Mouse (Mus musculus) cortical plate, adult 2 months (tissue): ENCODE results near the gene En1. TPM values are rescaled to one million over a fixed set of nuclear protein-coding genes. Genes with fewer than 3 reads are reported as not detected.

Source experiments
- H3K27ac ChIP-seq: fragments of 200-500 bp; 2 replicates; pipeline ENCODE4 v1.5.1; 2012; ENCODE audit warnings: low read length, control low read depth, inconsistent platforms; ENCODE audit not compliant: insufficient read depth
- H3K4me1 ChIP-seq: fragments of 200-500 bp; 2 replicates; pipeline ENCODE4 v1.6.1; 2011; ENCODE audit warnings: low read length; ENCODE audit not compliant: control insufficient read depth, insufficient read depth
- H3K4me3 ChIP-seq: fragments of 200-500 bp; 2 replicates; pipeline ENCODE4 v1.5.1; 2011; ENCODE audit warnings: mild to moderate bottlenecking, low read length, control low read depth; ENCODE audit not compliant: insufficient read depth
- CTCF ChIP-seq: fragments of 200-500 bp; IDR thresholded peaks from 2 replicates; pipeline ENCODE4 v1.5.1; 2011; ENCODE audit warnings: mild to moderate bottlenecking, control low read depth, low read length; ENCODE audit not compliant: insufficient read depth; ENCODE audit errors: extremely low read depth
- POLR2A ChIP-seq: fragments of 200-500 bp; IDR thresholded peaks from 2 replicates; pipeline ENCODE4 v1.6.1; 2011; ENCODE audit warnings: mild to moderate bottlenecking, low read length, control low read depth; ENCODE audit not compliant: insufficient read depth; ENCODE audit errors: extremely low read depth
- polyA plus RNA-seq: library from polyadenylated mRNA; depleted of rRNA; stranded (reverse); fragments of >200 nt; gene quantifications from 2 replicates; pipeline ENCODE4 v1.2.3, GENCODE M21; 2012

En1 gene
- polyA plus RNA-seq, 1 experiment, result not detected

DNA sequence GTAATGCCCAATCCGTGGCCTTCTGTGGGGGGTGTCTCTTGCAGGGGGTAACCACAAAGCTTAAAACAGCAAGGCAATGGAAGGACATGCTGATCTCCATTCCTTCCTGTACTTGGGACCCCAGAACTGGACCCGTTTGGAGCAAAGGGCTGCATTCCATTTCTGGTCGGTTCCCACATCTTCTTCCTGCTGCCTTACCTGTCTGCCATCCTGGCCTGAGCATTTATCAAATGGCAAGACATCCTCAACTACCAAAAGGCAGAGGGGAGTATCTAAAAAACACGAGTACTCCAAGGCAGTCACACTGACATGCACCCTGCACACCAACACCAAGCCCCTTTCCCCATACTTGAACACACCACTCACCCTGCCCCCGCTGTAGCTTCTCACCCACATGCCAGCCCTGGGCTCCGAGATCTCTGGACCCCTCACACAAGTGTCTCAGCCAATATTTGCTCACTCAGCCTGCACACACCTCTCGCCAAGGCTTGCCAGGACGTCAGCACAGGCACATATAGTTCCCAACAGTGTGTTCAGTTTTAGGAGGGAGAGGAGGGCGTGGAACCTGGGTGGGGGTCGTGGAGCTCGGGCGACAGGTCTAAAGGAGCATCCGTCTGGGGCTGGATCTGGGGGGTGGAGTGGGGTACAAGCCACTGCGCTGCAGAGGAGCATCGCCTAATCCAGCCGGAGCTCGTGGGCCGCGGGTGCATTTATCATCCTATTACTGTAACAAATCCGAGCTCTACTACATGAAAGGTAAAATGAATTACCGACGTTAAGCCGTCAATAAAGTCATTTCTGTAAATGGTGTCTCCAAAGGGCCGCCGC, 2.7 kb upstream of the En1 start:
- TF ChIP-seq CTCF (no peak), POLR2A (no peak)
- no peaks in the 10 kb centered on the region for H3K4me1 ChIP-seq
- no peak overlapping the region for H3K27ac ChIP-seq
- no peak overlapping the region for H3K4me3 ChIP-seq

DNA sequence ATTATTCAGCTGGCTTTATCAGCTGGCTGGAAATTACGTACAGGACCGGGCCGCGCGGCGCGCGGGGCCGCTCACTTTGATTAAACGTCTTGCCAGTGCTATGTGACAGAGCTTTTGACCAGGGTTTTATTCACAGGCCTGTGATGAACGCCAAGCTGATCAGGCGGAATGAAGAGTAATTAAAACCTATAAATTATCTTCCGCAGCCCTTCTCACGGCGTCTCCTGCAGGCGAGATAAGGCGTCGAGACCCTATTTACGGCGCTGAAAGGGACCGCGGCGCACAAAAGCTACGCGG, 2.1 kb upstream of the En1 start:
- no peak overlapping the region for H3K4me3 ChIP-seq
- TF ChIP-seq POLR2A (no peak), CTCF (no peak)
- H3K4me1 ChIP-seq, result no peaks in the 10 kb centered on the region
- no peak overlapping the region for H3K27ac ChIP-seq

DNA sequence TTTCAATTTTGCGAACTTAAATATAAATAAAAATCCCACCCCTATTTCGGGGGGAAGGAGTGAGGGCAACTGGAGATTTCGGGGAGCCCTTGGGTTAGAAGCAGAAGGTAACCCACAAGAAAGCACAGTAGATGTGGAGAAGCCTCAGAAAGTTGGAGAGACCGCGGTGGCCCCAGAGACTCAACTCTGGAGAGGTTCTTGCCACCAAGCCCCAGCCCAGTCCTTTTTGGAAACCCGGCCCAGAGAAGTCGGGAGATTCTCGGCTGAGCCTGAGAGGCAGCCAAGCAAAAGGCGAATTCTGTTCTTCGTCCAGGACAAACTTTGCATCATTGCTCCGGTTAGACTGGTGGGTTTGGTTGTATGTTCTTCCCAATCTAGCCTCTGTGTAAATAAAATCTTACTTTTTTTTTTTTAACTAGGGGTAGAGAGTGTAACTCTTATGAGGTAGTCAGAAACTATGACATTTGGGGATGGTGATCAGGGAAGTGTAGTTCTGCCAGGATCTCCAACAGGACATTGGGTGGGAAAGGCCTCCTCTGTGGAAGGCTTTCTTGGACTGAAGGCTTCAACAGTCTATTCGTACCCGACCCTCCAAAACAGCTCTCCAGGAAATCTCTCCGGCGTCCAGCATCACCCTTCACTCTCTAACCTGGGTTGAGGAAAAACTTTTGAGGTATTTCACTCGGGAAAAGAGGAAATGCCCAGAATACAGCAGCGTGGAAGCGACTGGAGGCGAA, 1.5 kb upstream of the En1 start:
- no peaks in the 10 kb centered on the region for H3K4me1 ChIP-seq
- TF ChIP-seq POLR2A (no peak), CTCF (no peak)
- no peak overlapping the region for H3K4me3 ChIP-seq
- H3K27ac ChIP-seq, result no peak overlapping the region

DNA sequence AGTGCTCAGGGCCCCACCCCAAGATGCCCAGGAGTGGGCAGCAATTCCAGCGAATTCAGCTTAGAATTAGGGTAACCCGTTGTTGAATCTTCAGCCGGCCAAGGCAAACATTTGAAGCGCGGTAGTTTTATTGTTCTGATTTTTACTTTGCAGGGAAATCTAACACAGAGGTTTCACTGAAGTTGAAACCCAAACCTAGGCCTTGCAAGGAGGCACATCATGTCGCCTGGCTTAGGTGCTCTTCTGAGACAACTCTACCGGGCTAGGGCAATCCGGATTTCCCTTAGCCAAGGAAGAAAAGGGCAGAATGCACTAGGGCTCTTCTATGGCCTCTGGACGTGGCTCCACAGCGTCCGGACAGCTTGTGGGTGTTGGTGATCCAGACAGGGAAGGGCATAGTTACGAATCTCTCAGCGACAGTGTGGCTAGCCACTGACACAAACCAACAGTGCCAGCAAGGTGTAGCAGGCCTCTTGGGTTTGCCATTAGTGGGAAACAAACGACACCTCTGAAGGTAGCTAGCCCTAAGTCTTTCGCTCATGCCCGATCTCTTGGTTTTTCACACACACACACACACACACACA, 873 bp upstream of the En1 start:
- Histone ChIP-seq H3K27ac (no peak overlapping the region), H3K4me3 (no peak overlapping the region), H3K4me1 (no peaks in the 10 kb centered on the region)
- TF ChIP-seq POLR2A (no peak), CTCF (no peak)

DNA sequence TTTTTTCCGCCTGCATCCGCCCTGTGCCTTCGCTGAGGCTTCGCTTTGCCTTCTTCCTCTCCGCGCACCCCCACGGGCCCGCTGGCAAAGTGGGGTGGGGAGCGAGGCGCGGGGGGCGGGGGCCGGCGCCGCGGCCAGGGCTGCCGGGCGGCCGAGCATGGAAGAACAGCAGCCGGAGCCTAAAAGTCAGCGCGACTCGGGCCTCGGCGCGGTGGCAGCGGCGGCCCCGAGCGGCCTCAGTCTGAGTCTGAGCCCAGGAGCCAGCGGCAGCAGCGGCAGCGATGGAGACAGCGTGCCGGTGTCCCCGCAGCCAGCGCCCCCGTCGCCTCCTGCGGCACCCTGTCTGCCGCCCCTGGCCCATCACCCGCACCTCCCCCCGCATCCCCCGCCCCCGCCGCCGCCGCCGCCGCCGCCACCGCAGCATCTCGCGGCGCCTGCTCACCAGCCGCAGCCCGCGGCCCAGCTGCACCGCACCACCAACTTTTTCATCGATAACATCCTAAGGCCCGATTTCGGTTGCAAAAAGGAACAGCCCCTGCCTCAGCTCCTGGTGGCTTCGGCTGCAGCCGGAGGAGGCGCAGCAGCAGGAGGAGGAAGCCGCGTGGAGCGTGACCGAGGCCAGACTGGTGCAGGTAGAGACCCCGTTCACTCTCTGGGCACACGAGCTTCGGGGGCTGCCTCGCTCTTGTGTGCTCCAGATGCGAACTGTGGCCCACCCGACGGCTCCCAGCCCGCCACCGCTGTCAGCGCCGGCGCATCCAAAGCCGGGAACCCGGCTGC, 848 bp downstream of the En1 start:
- no peak for TF ChIP-seq CTCF
- no peak for TF ChIP-seq POLR2A
- Histone ChIP-seq H3K27ac (no peak overlapping the region), H3K4me3 (no peak overlapping the region)

DNA sequence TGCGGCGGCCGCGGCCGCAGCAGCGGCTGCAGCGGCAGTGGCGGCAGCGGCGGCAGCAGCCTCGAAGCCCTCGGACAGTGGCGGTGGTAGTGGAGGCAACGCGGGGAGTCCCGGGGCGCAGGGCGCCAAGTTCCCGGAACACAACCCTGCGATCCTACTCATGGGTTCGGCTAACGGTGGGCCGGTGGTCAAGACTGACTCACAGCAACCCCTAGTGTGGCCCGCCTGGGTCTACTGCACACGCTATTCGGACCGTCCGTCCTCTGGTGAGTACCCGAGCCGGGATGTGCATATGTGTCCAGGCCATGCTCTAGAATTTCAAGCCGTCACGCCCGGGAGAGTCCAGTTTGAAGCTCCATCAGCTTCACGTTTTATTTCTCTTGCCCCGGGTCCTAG, 1.4 kb downstream of the En1 start:
- no peaks in the 10 kb centered on the region for H3K4me1 ChIP-seq
- H3K4me3 ChIP-seq, result no peak overlapping the region
- no peak for TF ChIP-seq CTCF
- TF ChIP-seq POLR2A, result no peak
- H3K27ac ChIP-seq, result no peak overlapping the region

More for the DNA sequence above, 848 bp downstream of the En1 start:
- no peaks in the 10 kb centered on the region for H3K4me1 ChIP-seq

DNA sequence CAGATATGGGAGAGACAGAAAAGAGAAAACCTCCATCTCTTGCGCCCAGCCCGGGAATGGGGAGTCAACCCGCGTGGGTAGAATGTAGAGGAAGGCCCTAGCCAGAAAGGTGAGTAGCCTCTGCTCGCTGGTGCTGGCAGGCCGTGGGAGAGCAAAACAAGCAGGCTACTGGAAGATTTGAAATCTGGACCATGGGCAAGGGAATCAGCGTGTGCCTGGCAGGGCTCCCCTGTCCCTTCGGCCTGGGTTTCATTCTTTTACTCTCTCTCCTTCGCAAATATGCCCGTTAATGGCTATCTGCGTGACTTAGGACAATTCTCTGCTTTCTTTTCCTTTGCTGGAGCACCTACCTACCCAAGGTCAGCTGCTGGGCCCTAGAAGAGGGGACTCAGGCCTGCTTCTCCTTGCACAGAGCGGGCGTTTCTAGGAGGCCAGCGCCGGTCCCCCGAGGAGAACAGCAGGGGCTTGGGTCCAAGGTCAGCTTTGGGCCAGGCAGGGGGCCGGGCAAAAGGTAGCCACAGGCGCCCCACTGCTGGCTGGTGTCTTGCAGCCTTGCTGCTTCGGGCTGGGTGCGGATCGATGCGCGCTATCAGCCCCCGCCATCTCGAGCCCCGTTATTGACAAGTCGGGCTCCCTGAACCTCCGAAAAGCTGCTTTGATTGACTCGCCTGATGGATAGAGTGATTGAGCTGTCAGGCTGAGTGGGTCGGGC, 2.4 kb downstream of the En1 start:
- H3K4me3 ChIP-seq, result no peak overlapping the region
- no peak overlapping the region for H3K27ac ChIP-seq
- H3K4me1 ChIP-seq, result no peaks in the 10 kb centered on the region

DNA sequence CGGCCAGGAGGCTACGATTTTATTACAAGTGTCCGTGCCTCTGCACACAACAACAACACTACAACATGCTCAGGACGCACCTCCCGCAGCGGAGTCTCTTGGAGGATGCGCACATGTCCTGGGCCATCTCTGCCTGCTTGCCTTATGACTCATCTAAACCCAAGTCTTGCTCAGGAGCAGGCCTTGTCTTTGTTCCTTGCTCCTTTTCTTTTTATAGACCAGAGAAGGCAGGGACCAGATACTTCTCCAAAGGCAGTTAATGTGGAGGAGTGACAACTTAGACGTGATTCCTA, 2.9 kb downstream of the En1 start:
- TF ChIP-seq CTCF (no peak), POLR2A (no peak)
- no peak overlapping the region for H3K4me3 ChIP-seq
- H3K4me1 ChIP-seq, result no peaks in the 10 kb centered on the region
- H3K27ac ChIP-seq, result no peak overlapping the region

More for the DNA sequence above, 2.4 kb downstream of the En1 start:
- TF ChIP-seq CTCF (no peak), POLR2A (no peak)
